Mouse (Mus musculus): ENCODE data around the gene 1700023F06Rik.

The 1700023F06Rik gene

GRCm38 (mm10) chr11:103208458-103208857 lies at the start of gene 1700023F06Rik:
Gene 1700023F06Rik, minus strand, starts transcription at chr11:103208558.
- no peak for DNase-seq (ENCODE audit: low spot score)

DNA sequence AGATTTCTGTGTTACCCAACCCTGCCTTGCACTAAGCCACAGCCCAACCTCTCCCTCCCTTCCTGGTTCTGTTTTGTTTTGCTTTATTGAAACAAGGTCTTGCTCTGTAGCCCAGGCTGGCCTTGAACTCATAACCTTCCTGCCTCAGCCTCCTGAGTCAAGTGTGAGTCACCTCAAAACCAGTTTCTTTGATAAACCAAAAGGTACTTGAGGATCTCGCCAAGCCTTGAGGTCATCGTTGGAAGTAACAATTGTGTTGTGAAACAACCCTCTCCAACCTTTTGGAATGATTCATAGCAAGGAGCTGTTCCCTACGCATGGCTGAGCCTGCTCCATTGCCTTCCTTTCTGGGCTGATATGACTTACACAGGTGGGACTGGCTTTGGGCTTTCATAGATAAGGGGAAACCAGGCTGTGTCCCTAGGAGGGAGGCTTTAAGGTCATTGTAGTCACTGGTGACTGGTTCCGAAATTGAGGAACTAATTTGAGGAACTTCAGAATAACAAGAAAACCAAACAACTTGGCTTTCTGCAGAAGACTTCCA lies 49.7 kb upstream of the 1700023F06Rik start:
- no peak for DNase-seq (ENCODE audit: low spot score)

GRCm38 (mm10) chr11:103253605-103254004 lies 45.2 kb upstream of the 1700023F06Rik start:
- no peak for DNase-seq (ENCODE audit: low spot score)

- no peak for DNase-seq (ENCODE audit: low spot score)
Measured at GRCm38 (mm10) chr11:103252380-103252779, 44.0 kb upstream of the 1700023F06Rik start.

GRCm38 (mm10) chr11:103250324-103250723 lies 42.0 kb upstream of the 1700023F06Rik start:
- DNase-seq (ENCODE audit: low spot score): no peak

DNA sequence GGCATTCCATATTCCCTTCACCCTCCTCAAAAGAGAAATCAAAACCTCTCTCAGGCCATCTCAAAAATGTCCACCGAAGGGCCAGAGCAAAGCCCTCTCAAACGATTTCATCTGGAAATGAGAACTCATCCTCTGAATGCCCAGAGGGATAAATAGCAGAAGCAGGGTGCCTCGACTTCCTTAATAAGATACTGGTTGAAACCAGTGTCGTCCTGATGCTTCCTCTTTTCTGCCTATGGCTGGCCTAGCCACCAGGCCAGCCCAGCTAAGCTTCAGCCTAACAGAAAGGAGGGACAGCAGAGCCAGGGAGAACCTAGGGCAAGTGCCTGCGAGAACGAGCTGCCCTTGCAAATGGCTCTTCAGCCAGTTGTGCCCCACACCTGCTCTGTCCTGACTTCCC lies 41.2 kb upstream of the 1700023F06Rik start:
- no peak for DNase-seq (ENCODE audit: low spot score)

GRCm38 (mm10) chr11:103248837-103249236 lies 40.5 kb upstream of the 1700023F06Rik start:
- DNase-seq (ENCODE audit: low spot score): no peak

GRCm38 (mm10) chr11:103247504-103248177 lies 39.3 kb upstream of the 1700023F06Rik start:
- no peak for DNase-seq (ENCODE audit: low spot score)

- no peak for DNase-seq (ENCODE audit: low spot score)
Measured at GRCm38 (mm10) chr11:103246731-103247290, 38.5 kb upstream of the 1700023F06Rik start.

DNA sequence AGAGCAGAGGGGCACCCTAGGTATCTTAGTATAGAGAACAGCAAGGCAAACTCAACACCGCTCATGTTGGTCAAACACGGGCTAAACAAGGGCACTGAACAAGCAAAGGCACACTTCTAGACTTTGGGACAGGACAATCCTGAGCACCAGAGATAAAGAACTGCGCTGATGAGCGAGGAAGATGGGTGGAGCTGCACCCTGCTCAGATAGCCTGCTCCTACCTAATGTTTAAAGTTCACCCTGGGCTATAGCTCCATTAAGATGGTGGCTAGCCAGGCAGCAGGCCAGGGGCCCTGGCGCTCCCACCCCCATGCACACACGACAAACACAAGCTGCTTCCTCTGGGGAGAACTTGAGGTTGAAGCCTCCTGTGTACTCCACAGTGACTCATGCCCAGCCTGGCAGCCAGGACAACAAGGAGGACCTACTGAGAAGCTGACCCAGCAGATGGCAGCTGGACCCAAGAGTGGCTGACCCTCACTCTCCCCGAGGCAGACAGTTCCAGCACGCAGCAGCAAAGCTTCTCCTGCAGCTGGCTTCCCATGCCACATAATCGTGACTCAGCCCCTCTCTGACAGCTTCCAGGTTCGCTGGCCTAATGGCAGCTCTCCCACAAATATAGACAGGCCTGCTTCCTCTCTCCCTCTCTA lies 37.8 kb upstream of the 1700023F06Rik start:
- DNase-seq (ENCODE audit: low spot score): no peak

- DNase-seq (ENCODE audit: low spot score): no peak
Measured at GRCm38 (mm10) chr11:103244856-103245255, 36.5 kb upstream of the 1700023F06Rik start.

- no peak for DNase-seq (ENCODE audit: low spot score)
Measured at GRCm38 (mm10) chr11:103240740-103241139, 32.4 kb upstream of the 1700023F06Rik start.

DNA sequence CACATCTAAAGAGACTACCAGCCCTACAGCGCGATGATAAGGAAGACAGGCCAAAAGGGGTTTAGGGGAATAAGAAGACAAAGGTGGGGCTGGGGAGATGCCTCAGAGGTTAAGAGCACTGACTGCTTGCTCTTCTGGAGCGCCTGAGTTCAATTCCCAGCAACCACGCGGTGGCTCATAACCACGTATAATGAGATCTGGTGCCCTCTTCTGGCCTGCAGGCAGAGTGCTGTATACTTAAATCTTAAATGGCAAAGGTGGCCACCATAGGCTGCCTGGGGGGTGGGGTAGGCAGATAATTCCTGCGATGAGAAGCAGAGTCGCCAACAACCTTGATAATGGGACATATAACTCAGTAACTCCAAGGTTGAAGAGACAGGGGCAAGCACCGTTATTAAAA lies 29.4 kb upstream of the 1700023F06Rik start:
- no peak for DNase-seq (ENCODE audit: low spot score)

- DNase-seq (ENCODE audit: low spot score): no peak
Measured at GRCm38 (mm10) chr11:103236903-103237302, 28.5 kb upstream of the 1700023F06Rik start.

GRCm38 (mm10) chr11:103236431-103236830 lies 28.1 kb upstream of the 1700023F06Rik start:
- no peak for DNase-seq (ENCODE audit: low spot score)

GRCm38 (mm10) chr11:103235702-103236101 lies 27.3 kb upstream of the 1700023F06Rik start:
- DNase-seq (ENCODE audit: low spot score): no peak

DNA sequence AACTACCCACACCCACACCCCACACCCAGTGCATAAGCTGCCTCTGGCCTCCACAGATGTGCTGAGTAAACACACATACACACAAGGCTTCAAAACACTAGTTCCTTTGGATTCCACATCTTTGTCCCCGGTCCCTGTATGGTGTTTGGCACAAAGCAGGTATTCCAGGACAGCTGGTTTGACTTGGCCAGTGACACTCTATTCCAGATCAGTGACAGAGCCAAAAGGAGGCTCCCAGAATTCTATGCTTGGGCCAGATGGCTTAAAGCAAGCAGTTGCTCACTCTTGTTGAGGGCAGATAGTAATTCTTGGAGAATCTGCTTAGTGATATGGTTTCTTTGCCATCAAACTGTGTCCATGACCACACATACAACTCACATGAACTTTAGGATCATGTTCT lies 26.1 kb upstream of the 1700023F06Rik start:
- no peak for DNase-seq (ENCODE audit: low spot score)

DNA sequence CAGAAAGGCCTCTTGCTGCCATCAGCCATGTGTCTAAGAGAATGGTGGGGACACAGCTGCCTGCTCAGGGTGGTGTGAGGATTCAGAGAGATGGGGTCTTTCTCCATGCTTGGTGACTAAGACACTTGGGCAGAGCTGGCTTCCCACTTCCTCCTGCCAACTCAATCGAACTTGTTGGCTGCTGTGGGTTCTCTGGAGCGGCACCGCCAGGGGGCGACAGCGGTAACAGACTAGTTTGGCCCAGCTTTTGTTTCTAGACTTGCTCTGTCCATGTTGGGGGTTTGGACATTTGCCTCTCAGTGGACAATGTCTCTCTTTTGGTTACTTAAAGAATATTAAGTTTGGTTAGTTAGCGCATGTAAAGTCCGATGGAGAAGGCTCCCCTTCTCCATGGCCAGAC lies 24.6 kb upstream of the 1700023F06Rik start:
- DNase-seq (ENCODE audit: low spot score): peak; percentile 70

DNA sequence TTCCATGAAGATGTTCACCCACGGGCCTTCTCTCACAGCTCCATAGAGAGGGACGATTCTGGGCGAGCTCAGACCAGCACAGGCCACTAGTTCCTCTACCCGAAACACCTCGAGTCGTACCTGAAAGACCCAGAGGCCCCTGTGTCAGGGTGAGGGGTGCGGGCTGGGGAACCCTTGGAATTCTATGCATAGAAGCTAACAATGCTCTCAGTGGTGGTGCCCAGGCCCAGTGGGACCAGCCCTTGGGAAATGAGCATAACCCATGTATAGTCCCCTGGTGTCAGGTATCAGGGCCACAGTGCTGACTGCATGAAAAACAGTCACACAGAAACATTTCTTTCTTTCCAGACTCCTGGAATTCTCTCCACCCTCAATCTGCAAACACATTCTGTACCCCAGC lies 23.0 kb upstream of the 1700023F06Rik start:
- no peak for DNase-seq (ENCODE audit: low spot score)

- DNase-seq (ENCODE audit: low spot score): no peak
Measured at GRCm38 (mm10) chr11:103230626-103231025, 22.3 kb upstream of the 1700023F06Rik start.

GRCm38 (mm10) chr11:103229608-103230007 lies 21.2 kb upstream of the 1700023F06Rik start:
- DNase-seq (ENCODE audit: low spot score): no peak

GRCm38 (mm10) chr11:103223951-103224456 lies 15.6 kb upstream of the 1700023F06Rik start:
- DNase-seq (ENCODE audit: low spot score): no peak

GRCm38 (mm10) chr11:103223444-103223843 lies 15.1 kb upstream of the 1700023F06Rik start:
- DNase-seq (ENCODE audit: low spot score): no peak
